In genomic region chr3:145925506-145925905, GRCm38 (mm10) we compare ENCODE assay signal across 8 mouse cellular contexts. TPM values are rescaled to one million over a fixed set of nuclear protein-coding genes. Genes with fewer than 3 reads are reported as not detected.
DNase-seq lines count a peak whose midpoint lies in the region; ATAC-seq lines count a peak whose summit lies in the region.

No protein-coding gene starts in this region.

- intact Hi-C loops in heart, postnatal 14 days (cut with DNase I) = loop anchor here (10.0 kb wide), 1 partner anchor 811 kb away; the partner anchor contains the start of gene Odf2l
- intact Hi-C loops in gastrocnemius, postnatal 14 days (cut with DNase I; ENCODE audit: low total_unique reads) = no loop called here

- no peak for ATAC-seq in heart, embryonic 14.5 days (ENCODE audit: insufficient number of reproducible peaks, insufficient read depth, low FRiP score, low read depth)
- ATAC-seq in hindbrain, embryonic 14.5 days (ENCODE audit: low FRiP score) = no peak
- ATAC-seq in midbrain, embryonic 13.5 days = no peak

- H3K27ac ChIP-seq in heart, embryonic 14.5 days (replicated peaks in 1 of 2; ENCODE audit: control insufficient read depth in 1 of 2, insufficient read depth in 1 of 2, low read depth in 2 of 2, low read length in 2 of 2) = no peak overlapping the region
- no peak overlapping the region for H3K27ac ChIP-seq in hindbrain, embryonic 14.5 days
- no peak overlapping the region for H3K27ac ChIP-seq in midbrain, embryonic 13.5 days

- 61% methylated on average over 5 of the region's 5 CpGs for WGBS in heart, embryonic 14.5 days
- WGBS in hindbrain, embryonic 14.5 days = 74% methylated on average over 5 of the region's 5 CpGs
- 74% methylated on average over 5 of the region's 5 CpGs for WGBS in midbrain, embryonic 13.5 days

- peak overlapping the region; percentile 12 to 77; a peak in 3 of 4 replicates for H3K4me3 ChIP-seq in heart, embryonic 14.5 days (ENCODE audit: control insufficient read depth in 1 of 2, insufficient read depth in 1 of 2, low read depth in 1 of 2, low read length in 2 of 2)
- peak overlapping the region; percentile 86 for H3K4me3 ChIP-seq in hindbrain, embryonic 14.5 days (replicated peaks; ENCODE audit: low read length)
- H3K4me3 ChIP-seq in midbrain, embryonic 13.5 days (replicated peaks) = peak overlapping the region; percentile 80

- H3K36me3 ChIP-seq in heart, embryonic 14.5 days (ENCODE audit: control insufficient read depth, insufficient read depth, low read length) = peaks cover 26% of the 10 kb centered on the region
- H3K36me3 ChIP-seq in hindbrain, embryonic 14.5 days (replicated peaks; ENCODE audit: control insufficient read depth, insufficient read depth) = peaks cover 8% of the 10 kb centered on the region
- H3K36me3 ChIP-seq in midbrain, embryonic 13.5 days = 0 out of 2 replicates have a peak, but pooled peaks cover 4% of the 10 kb centered on the region

- peaks cover 3 to 13% of the 10 kb centered on the region in 2 experiments; a peak in 3 of 4 replicates for H3K4me1 ChIP-seq in heart, embryonic 14.5 days (ENCODE audit: control insufficient read depth in 2 of 2, insufficient read depth in 2 of 2, low read length in 2 of 2)
- H3K4me1 ChIP-seq in hindbrain, embryonic 14.5 days (replicated peaks; ENCODE audit: control insufficient read depth, insufficient read depth, low read length) = peaks cover 14% of the 10 kb centered on the region
- H3K4me1 ChIP-seq in midbrain, embryonic 13.5 days (replicated peaks) = peaks cover 22% of the 10 kb centered on the region

- DNase-seq in heart, postnatal 14 days = no peak
- peak; percentile 21 for DNase-seq in MEL-GATA-1-ER (ENCODE audit: extremely low read depth, low read depth)
- no peak for DNase-seq in hindbrain, embryonic 14.5 days (ENCODE audit: low spot score)
- DNase-seq in ovary, postnatal 14 days (ENCODE audit: low spot score) = no peak
- DNase-seq in urinary bladder, postnatal 36 days (ENCODE audit: low spot score in 2 of 2) = no peak
- no peak for DNase-seq in gastrocnemius, postnatal 14 days

- no peaks in the 10 kb centered on the region for H3K9me3 ChIP-seq in heart, embryonic 14.5 days (ENCODE audit: control insufficient read depth, low read length)
- H3K9me3 ChIP-seq in hindbrain, embryonic 14.5 days (ENCODE audit: control insufficient read depth, low read length) = no peaks in the 10 kb centered on the region
- H3K9me3 ChIP-seq in midbrain, embryonic 13.5 days = no peaks in the 10 kb centered on the region

- H3K9ac ChIP-seq in heart, embryonic 14.5 days (ENCODE audit: low read length) = peak overlapping the region; percentile 92
- H3K9ac ChIP-seq in hindbrain, embryonic 14.5 days = peak overlapping the region; percentile 93; the same call in 1 of the 2 replicates
- H3K9ac ChIP-seq in midbrain, embryonic 13.5 days (replicated peaks) = 0 out of 2 replicates have a peak overlapping the region, but pooled peaks have one; percentile 39

- H3K4me2 ChIP-seq in heart, embryonic 14.5 days (ENCODE audit: low read length) = peak overlapping the region; percentile 74
- peak overlapping the region; percentile 78 for H3K4me2 ChIP-seq in hindbrain, embryonic 14.5 days (replicated peaks)
- H3K4me2 ChIP-seq in midbrain, embryonic 13.5 days (replicated peaks) = peak overlapping the region; percentile 82

- no peaks in the 10 kb centered on the region for H3K27me3 ChIP-seq in heart, embryonic 14.5 days (ENCODE audit: control insufficient read depth, insufficient read depth, low read length)
- H3K27me3 ChIP-seq in hindbrain, embryonic 14.5 days (ENCODE audit: control insufficient read depth, insufficient read depth, low read length) = no peaks in the 10 kb centered on the region
- H3K27me3 ChIP-seq in midbrain, embryonic 13.5 days = no peaks in the 10 kb centered on the region

RNA-seq across cellular contexts. Expression of gene Bcl10, which starts 2.9 kb away (rescaled TPM):
- polyA plus RNA-seq in heart, embryonic 14.5 days (2014; fragmentation: Nextera tagmentation; extraction: Ambion mirVana) = 40.2 and 44.0 TPM in 2 replicates
- total RNA-seq in heart, postnatal 14 days (2021) = 10 to 100 TPM; 20.8 to 22.1 TPM
- 37.9 and 39.9 TPM in 2 replicates for polyA plus RNA-seq in hindbrain, embryonic 14.5 days (2014; fragmentation: Nextera tagmentation; extraction: Ambion mirVana)
- polyA plus RNA-seq in midbrain, embryonic 13.5 days (2015; fragmentation: Nextera tagmentation; extraction: Ambion mirVana) = 36.0 and 40.0 TPM in 2 replicates
- total RNA-seq in gastrocnemius, postnatal 14 days (2021) = 10 to 100 TPM; 13.6 to 14.0 TPM

RNA-seq across cellular contexts. Expression of gene 2410004B18Rik, which starts 12.3 kb away (rescaled TPM):
- polyA plus RNA-seq in heart, embryonic 14.5 days (2014; fragmentation: Nextera tagmentation; extraction: Ambion mirVana) = 36.9 and 43.1 TPM in 2 replicates
- 10 to 100 TPM; 16.7 to 22.9 TPM for total RNA-seq in heart, postnatal 14 days (2021)
- polyA plus RNA-seq in hindbrain, embryonic 14.5 days (2014; fragmentation: Nextera tagmentation; extraction: Ambion mirVana) = 79.7 and 86.5 TPM in 2 replicates
- 70.0 and 73.0 TPM in 2 replicates for polyA plus RNA-seq in midbrain, embryonic 13.5 days (2015; fragmentation: Nextera tagmentation; extraction: Ambion mirVana)
- 10 to 100 TPM; 12.1 to 15.0 TPM for total RNA-seq in gastrocnemius, postnatal 14 days (2021)

Comparison
In these comparisons a context has a peak if more than half of its experiments do, and no peak if none do; other contexts are left out.
1. H3K9ac ChIP-seq: peak in every context shown above with its lines; median percentile 93 in hindbrain, embryonic 14.5 days; 92 in heart, embryonic 14.5 days; 39 in midbrain, embryonic 13.5 days.